Mouse (Mus musculus) heart, embryonic 14.5 days (tissue): ENCODE measurements around the gene Gdpd3. TPM values are rescaled to one million over a fixed set of nuclear protein-coding genes. Genes with fewer than 3 reads are reported as not detected.

Source experiments
- ATAC-seq: fragments of 200-750 bp; cut with Nextera tagmentation; 2 replicates; pipeline ENCODE4 v1.8.0; 2017; ENCODE audit warnings: low read depth, moderate TSS enrichment; ENCODE audit not compliant: insufficient number of reproducible peaks, insufficient read depth, low FRiP score
- H3K27ac ChIP-seq, 2 experiments: fragments of 200-500 bp in 1 of 2; fragments of 300-500 bp in 1 of 2; sonication (generic) in 1 of 2; replicated peaks in 1 of 2; 2 replicates each; pipeline ENCODE4 v1.5.1; 2012 to 2014; ENCODE audit warnings: low read depth in 2 of 2, low read length in 2 of 2, control low read depth in 1 of 2, mild to moderate bottlenecking in 1 of 2, mixed read lengths in 1 of 2; ENCODE audit not compliant: control insufficient read depth in 1 of 2, insufficient read depth in 1 of 2
- H3K27me3 ChIP-seq: fragments of 300-500 bp; sonication (generic); 2 replicates; pipeline ENCODE4 v1.6.1; 2014; ENCODE audit warnings: mild to moderate bottlenecking, low read length, control low read depth; ENCODE audit not compliant: control insufficient read depth, insufficient read depth
- H3K36me3 ChIP-seq: fragments of 300-500 bp; sonication (generic); 2 replicates; pipeline ENCODE4 v1.6.1; 2014; ENCODE audit warnings: mild to moderate bottlenecking, control low read depth, low read length, mixed read lengths; ENCODE audit not compliant: control insufficient read depth, insufficient read depth
- H3K4me1 ChIP-seq, 2 experiments: fragments of 200-500 bp in 1 of 2; fragments of 300-500 bp in 1 of 2; sonication (generic) in 1 of 2; 2 replicates each; pipeline ENCODE4 v1.6.1; 2012 to 2014; ENCODE audit warnings: low read length in 2 of 2, control low read depth in 1 of 2, mixed read lengths in 1 of 2; ENCODE audit not compliant: control insufficient read depth in 2 of 2, insufficient read depth in 2 of 2
- H3K4me2 ChIP-seq: fragments of 300-500 bp; sonication (generic); 2 replicates; pipeline ENCODE4 v1.6.1; 2014; ENCODE audit warnings: mild to moderate bottlenecking, low read length
- H3K4me3 ChIP-seq, 2 experiments: fragments of 200-500 bp in 1 of 2; fragments of 300-500 bp in 1 of 2; sonication (generic) in 1 of 2; 2 replicates each; pipeline ENCODE4 v1.5.1; 2012 to 2014; ENCODE audit warnings: low read length in 2 of 2, mild to moderate bottlenecking in 2 of 2, control low read depth in 1 of 2, low read depth in 1 of 2, moderate library complexity in 1 of 2; ENCODE audit not compliant: control insufficient read depth in 1 of 2, insufficient read depth in 1 of 2
- H3K9ac ChIP-seq: fragments of 300-500 bp; sonication (generic); 2 replicates; pipeline ENCODE4 v1.6.1; 2014; ENCODE audit warnings: mild to moderate bottlenecking, low read length
- H3K9me3 ChIP-seq: fragments of 300-500 bp; sonication (generic); 2 replicates; pipeline ENCODE4 v1.6.1; 2016; ENCODE audit warnings: low read length, control low read depth; ENCODE audit not compliant: control insufficient read depth
- WGBS: fragments of 180-500 bp; shearing (Covaris S2); extraction: QIAGEN DNeasy Blood & Tissue Kit; methylation state at CpG from one replicate; pipeline ENCODE4 v1.1.7; 2014; 5-methylcytosine and 5-hydroxymethylcytosine counted together
- polyA plus RNA-seq: library from polyadenylated mRNA; unstranded; fragments of >200 nt; fragmentation: Nextera tagmentation; extraction: Ambion mirVana; gene quantifications from 2 replicates; pipeline ENCODE4 v1.2.1, GENCODE M21; 2014

Gene Gdpd3
- polyA plus RNA-seq, 1 experiment from 2014 or later = 2.7 TPM

DNA sequence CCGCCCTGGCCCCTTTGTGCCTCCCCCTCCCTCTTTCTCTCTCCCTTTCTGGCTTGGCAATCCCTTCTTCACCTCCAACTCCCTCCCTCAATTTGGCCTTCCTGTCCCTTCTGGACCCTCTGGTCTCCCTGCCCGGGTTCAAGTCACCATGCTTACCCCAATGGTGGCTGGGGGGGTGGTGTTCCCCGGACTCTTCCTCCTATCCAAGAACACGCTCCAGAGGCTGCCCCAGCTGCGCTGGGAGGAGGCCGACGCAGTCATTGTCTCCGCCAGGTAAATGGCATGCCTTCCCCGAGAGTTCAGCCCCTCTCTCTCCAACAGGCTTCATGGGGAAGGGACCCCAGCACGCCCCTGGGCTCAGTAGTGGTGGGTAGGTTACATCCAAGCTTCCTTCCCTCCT, 57.8 kb downstream of the Gdpd3 start:
- no peak overlapping the region for H3K4me2 ChIP-seq
- 8% methylated on average over 10 of the region's 10 CpGs for WGBS
- no peak overlapping the region for H3K4me3 ChIP-seq
- H3K36me3 ChIP-seq = no peaks in the 10 kb centered on the region
- H3K9me3 ChIP-seq = no peaks in the 10 kb centered on the region
- H3K27me3 ChIP-seq = peaks cover 40% of the 10 kb centered on the region
- peaks cover 0 to 4% of the 10 kb centered on the region in 2 experiments; a peak in 2 of 4 replicates for H3K4me1 ChIP-seq
- no peak for ATAC-seq
- no peak overlapping the region for H3K9ac ChIP-seq
- no peak overlapping the region for H3K27ac ChIP-seq

Other genes with a start within 250 kb of the Gdpd3 start
- 112 and 116 TPM in 2 replicates for gene Eif3c, start 199.9 kb upstream of the Gdpd3 start, polyA plus RNA-seq
- gene Apobr, start 181.4 kb upstream of the Gdpd3 start, polyA plus RNA-seq = 0.53 and 0.81 TPM in 2 replicates
- gene Cln3, start 180.5 kb upstream of the Gdpd3 start, polyA plus RNA-seq = 14.2 and 21.8 TPM in 2 replicates
- not detected in 2 replicates for gene Il27, start 171.4 kb upstream of the Gdpd3 start, polyA plus RNA-seq
- gene Nupr1, start 135.5 kb upstream of the Gdpd3 start, polyA plus RNA-seq = 7.4 and 10.9 TPM in 2 replicates
- 22.4 and 30.2 TPM in 2 replicates for gene Sgf29, start 117.0 kb upstream of the Gdpd3 start, polyA plus RNA-seq
- gene Sult1a1, start 89.9 kb upstream of the Gdpd3 start, polyA plus RNA-seq = 12.3 and 13.5 TPM in 2 replicates
- gene Bola2, start 70.9 kb upstream of the Gdpd3 start, polyA plus RNA-seq = 91.7 and 102 TPM in 2 replicates
- gene Slx1b, start 70.5 kb upstream of the Gdpd3 start, polyA plus RNA-seq = 4.6 and 5.5 TPM in 2 replicates
- 10.2 and 13.7 TPM in 2 replicates for gene Coro1a, start 58.5 kb upstream of the Gdpd3 start, polyA plus RNA-seq
- gene Mapk3, start 6.7 kb upstream of the Gdpd3 start, polyA plus RNA-seq = 51.7 and 57.3 TPM in 2 replicates
- 102 and 121 TPM in 2 replicates for gene Ypel3, start 10.6 kb downstream of the Gdpd3 start, polyA plus RNA-seq
- 0.26 TPM in 1 of 2 replicates, not detected in the other for gene Tbx6, start 15.1 kb downstream of the Gdpd3 start, polyA plus RNA-seq
- 132 and 146 TPM in 2 replicates for gene Ppp4c, start 26.2 kb downstream of the Gdpd3 start, polyA plus RNA-seq
- 0.81 and 1.2 TPM in 2 replicates for gene Fam57b, start 31.3 kb downstream of the Gdpd3 start, polyA plus RNA-seq
- not detected in 2 replicates for gene 4930451I11Rik, start 65.3 kb downstream of the Gdpd3 start, polyA plus RNA-seq
- gene Doc2a, start 81.1 kb downstream of the Gdpd3 start, polyA plus RNA-seq = 0.14 TPM in 1 of 2 replicates, not detected in the other
- 10.7 and 11.5 TPM in 2 replicates for gene Hirip3, start 95.6 kb downstream of the Gdpd3 start, polyA plus RNA-seq
- gene Ino80e, start 96.0 kb downstream of the Gdpd3 start, polyA plus RNA-seq = 47.9 and 51.9 TPM in 2 replicates
- 19.8 and 21.7 TPM in 2 replicates for gene Taok2, start 118.4 kb downstream of the Gdpd3 start, polyA plus RNA-seq
- gene Tmem219, start 156.6 kb downstream of the Gdpd3 start, polyA plus RNA-seq = 21.6 and 22.7 TPM in 2 replicates
- 11.3 and 11.9 TPM in 2 replicates for gene Kctd13, start 162.5 kb downstream of the Gdpd3 start, polyA plus RNA-seq
- not detected in 2 replicates for gene Asphd1, start 183.2 kb downstream of the Gdpd3 start, polyA plus RNA-seq
- gene Sez6l2, start 184.2 kb downstream of the Gdpd3 start, polyA plus RNA-seq = 0.86 and 1.4 TPM in 2 replicates
- gene Cdipt, start 209.6 kb downstream of the Gdpd3 start, polyA plus RNA-seq = 68.5 and 74.6 TPM in 2 replicates
- 0.86 and 1.6 TPM in 2 replicates for gene Cdiptos, start 209.8 kb downstream of the Gdpd3 start, polyA plus RNA-seq
- gene Mvp, start 248.3 kb downstream of the Gdpd3 start, polyA plus RNA-seq = 12.0 and 12.6 TPM in 2 replicates